Mouse (Mus musculus) skeletal muscle tissue, postnatal 0 days (tissue): ENCODE results near the gene Hspe1. TPM values are rescaled to one million over a fixed set of nuclear protein-coding genes. Genes with fewer than 3 reads are reported as not detected.

Experiments used
- polyA plus RNA-seq: library from polyadenylated mRNA; unstranded; fragments of >200 nt; fragmentation: Nextera tagmentation; extraction: Ambion mirVana; gene quantifications from 2 replicates; pipeline ENCODE4 v1.2.1, GENCODE M21; 2015

Gene Hspe1
- 276 and 281 TPM in 2 replicates for polyA plus RNA-seq

GRCm38 (mm10) chr1:55087932-55088610 is at the start of gene Hspe1, which contains the start of gene Hspd1:
Gene Hspe1, plus strand, starts transcription at chr1:55088132.
Gene Hspd1, minus strand, starts transcription at chr1:55088243.

GRCm38 (mm10) chr1:55052355-55052953 is 35.5 kb upstream of the Hspe1 start, which contains the start of gene Coq10b:
Gene Coq10b, plus strand, starts transcription at chr1:55052770.

GRCm38 (mm10) chr1:55130943-55131401 is 43.0 kb downstream of the Hspe1 start, which contains the start of gene Mob4:
Gene Mob4, plus strand, starts transcription at chr1:55131231.

Other genes starting within 250 kb of the Hspe1 start
- 6.8 and 7.4 TPM in 2 replicates for gene Ankrd44, start 161.7 kb upstream of the Hspe1 start, polyA plus RNA-seq
- 131 and 145 TPM in 2 replicates for gene Sf3b1, start 60.7 kb upstream of the Hspe1 start, polyA plus RNA-seq
- 14.2 and 15.0 TPM in 2 replicates for gene Coq10b, start 35.4 kb upstream of the Hspe1 start, polyA plus RNA-seq
- 235 and 241 TPM in 2 replicates for gene Hspd1, start 111 bp downstream of the Hspe1 start, polyA plus RNA-seq
- 107 and 112 TPM in 2 replicates for gene Mob4, start 43.1 kb downstream of the Hspe1 start, polyA plus RNA-seq
- gene Rftn2, start 138.7 kb downstream of the Hspe1 start, polyA plus RNA-seq, result 14.5 and 17.0 TPM in 2 replicates
- gene Mars2, start 149.0 kb downstream of the Hspe1 start, polyA plus RNA-seq, result 2.9 and 3.2 TPM in 2 replicates